Mouse (Mus musculus) E14TG2a.4 (cell line): ENCODE results near the gene Gm20388.
A peak's percentile ranks its signal among the peaks of the same experiment; 100 is the strongest.

Source experiments
- H3K27me3 ChIP-seq: 2 replicates; pipeline ENCODE4 v1.6.1; 2014; ENCODE audit warnings: low read length, control low read depth; ENCODE audit not compliant: insufficient read depth
- H3K36me3 ChIP-seq: 2 replicates; pipeline ENCODE4 v1.6.1; 2014; ENCODE audit warnings: low read length, control low read depth; ENCODE audit not compliant: insufficient read depth
- H3K4me1 ChIP-seq: replicated peaks from 2 replicates; pipeline ENCODE4 v1.6.1; 2014; ENCODE audit warnings: low read depth, low read length, control low read depth
- H3K4me3 ChIP-seq: replicated peaks from 2 replicates; pipeline ENCODE4 v1.5.1; 2014; ENCODE audit warnings: mild to moderate bottlenecking, low read length
- H3K9me3 ChIP-seq: 2 replicates; pipeline ENCODE4 v1.6.1; 2014; ENCODE audit warnings: low read length, control low read depth
- CTCF ChIP-seq: conservative IDR thresholded peaks from 2 replicates; pipeline ENCODE4 v1.5.1; 2014; ENCODE audit warnings: low read length
- NANOG ChIP-seq: IDR thresholded peaks from 2 replicates; pipeline ENCODE4 v1.6.1; 2014; ENCODE audit warnings: borderline replicate concordance, low read length, mixed read lengths
- POU5F1 ChIP-seq: IDR thresholded peaks from 2 replicates; pipeline ENCODE4 v1.6.1; 2014; ENCODE audit warnings: low read length, borderline replicate concordance

The Gm20388 gene

GRCm38 (mm10) chr8:121445027-121445471 is 1534.4 kb downstream of the Gm20388 start:
- Histone ChIP-seq H3K4me1 (peaks cover 16% of the 10 kb centered on the region), H3K9me3 (no peaks in the 10 kb centered on the region), H3K27me3 (peaks cover 4% of the 10 kb centered on the region; the same call in 1 of the 2 replicates), H3K36me3 (no peaks in the 10 kb centered on the region), H3K4me3 (no peak overlapping the region)
- no peak for TF ChIP-seq NANOG
- TF ChIP-seq POU5F1: no peak
- no peak for TF ChIP-seq CTCF

DNA sequence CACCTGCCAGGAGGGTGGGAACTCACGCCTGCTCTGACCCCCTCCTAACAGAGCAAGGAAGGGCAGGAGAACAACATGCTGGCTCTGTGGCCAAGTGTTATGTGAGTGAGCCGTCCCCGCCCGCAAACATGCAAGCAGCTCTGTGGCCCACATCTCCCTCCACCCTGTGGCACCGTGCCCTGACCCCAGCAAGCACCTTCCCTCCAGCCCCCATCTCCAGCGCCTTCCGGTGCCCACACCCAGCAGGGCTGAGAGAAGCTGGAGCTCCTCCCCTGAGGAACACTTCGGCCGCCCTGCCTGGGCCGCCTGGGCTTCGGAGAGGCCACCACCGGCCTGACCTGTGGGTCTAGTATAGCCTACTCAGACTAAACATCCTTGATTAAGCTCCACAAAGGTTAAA is 1535.5 kb downstream of the Gm20388 start:
- Histone ChIP-seq H3K4me1 (peaks cover 16% of the 10 kb centered on the region), H3K4me3 (0 out of 2 replicates have a peak overlapping the region, but pooled peaks have one; percentile 13), H3K9me3 (no peaks in the 10 kb centered on the region), H3K27me3 (peaks cover 4% of the 10 kb centered on the region; the same call in 1 of the 2 replicates), H3K36me3 (no peaks in the 10 kb centered on the region)
- TF ChIP-seq NANOG (no peak), POU5F1 (no peak), CTCF (no peak)

- Histone ChIP-seq H3K9me3 (no peaks in the 10 kb centered on the region), H3K4me1 (peaks cover 16% of the 10 kb centered on the region), H3K36me3 (no peaks in the 10 kb centered on the region), H3K27me3 (peaks cover 4% of the 10 kb centered on the region; the same call in 1 of the 2 replicates), H3K4me3 (no peak overlapping the region)
- TF ChIP-seq NANOG: no peak
- no peak for TF ChIP-seq POU5F1
- TF ChIP-seq CTCF: no peak
Observed at GRCm38 (mm10) chr8:121446862-121447261, 1536.2 kb downstream of the Gm20388 start.

DNA sequence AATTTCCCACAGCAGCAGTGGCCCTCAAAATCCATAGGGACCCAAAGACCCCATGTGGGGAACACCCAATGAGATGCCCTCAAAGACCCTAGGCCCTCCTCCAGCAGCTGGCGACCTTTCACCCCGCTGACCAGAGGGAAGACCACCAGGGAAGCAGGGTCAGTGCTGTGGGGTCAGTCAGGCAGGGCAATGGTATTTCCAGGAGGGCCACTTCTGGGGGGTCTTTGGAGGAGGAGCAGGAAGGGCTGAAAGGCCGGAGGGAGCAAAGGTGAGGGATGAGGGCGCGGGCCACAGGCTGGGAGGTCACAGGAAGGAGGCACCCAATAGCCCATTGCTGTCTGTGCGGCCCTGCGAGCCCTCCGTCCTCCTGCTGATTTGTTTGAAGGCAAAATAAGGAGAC is 1539.6 kb downstream of the Gm20388 start:
- no peaks in the 10 kb centered on the region for H3K36me3 ChIP-seq
- peaks cover 10% of the 10 kb centered on the region for H3K27me3 ChIP-seq
- TF ChIP-seq NANOG (no peak), POU5F1 (no peak)
- H3K4me1 ChIP-seq: peaks cover 13% of the 10 kb centered on the region
- H3K9me3 ChIP-seq: no peaks in the 10 kb centered on the region
- H3K4me3 ChIP-seq: no peak overlapping the region

- Histone ChIP-seq H3K9me3 (no peaks in the 10 kb centered on the region), H3K4me3 (no peak overlapping the region), H3K27me3 (peaks cover 10% of the 10 kb centered on the region), H3K4me1 (peaks cover 4% of the 10 kb centered on the region; the same call in 1 of the 2 replicates), H3K36me3 (no peaks in the 10 kb centered on the region)
- no peak for TF ChIP-seq POU5F1
- no peak for TF ChIP-seq NANOG
- TF ChIP-seq CTCF: no peak
Observed at GRCm38 (mm10) chr8:121451404-121452076, 1540.9 kb downstream of the Gm20388 start.

- Histone ChIP-seq H3K27me3 (peaks cover 6% of the 10 kb centered on the region), H3K9me3 (no peaks in the 10 kb centered on the region), H3K4me1 (peaks cover 15% of the 10 kb centered on the region), H3K4me3 (no peak overlapping the region), H3K36me3 (no peaks in the 10 kb centered on the region)
- TF ChIP-seq POU5F1 (no peak), NANOG (no peak), CTCF (no peak)
Observed at GRCm38 (mm10) chr8:121454737-121455136, 1544.1 kb downstream of the Gm20388 start.

GRCm38 (mm10) chr8:121461192-121461591 is 1550.6 kb downstream of the Gm20388 start:
- Histone ChIP-seq H3K27me3 (no peaks in the 10 kb centered on the region), H3K9me3 (no peaks in the 10 kb centered on the region), H3K4me1 (peaks cover 23% of the 10 kb centered on the region), H3K4me3 (no peak overlapping the region), H3K36me3 (no peaks in the 10 kb centered on the region)
- TF ChIP-seq CTCF: no peak
- TF ChIP-seq NANOG: no peak
- TF ChIP-seq POU5F1: no peak

DNA sequence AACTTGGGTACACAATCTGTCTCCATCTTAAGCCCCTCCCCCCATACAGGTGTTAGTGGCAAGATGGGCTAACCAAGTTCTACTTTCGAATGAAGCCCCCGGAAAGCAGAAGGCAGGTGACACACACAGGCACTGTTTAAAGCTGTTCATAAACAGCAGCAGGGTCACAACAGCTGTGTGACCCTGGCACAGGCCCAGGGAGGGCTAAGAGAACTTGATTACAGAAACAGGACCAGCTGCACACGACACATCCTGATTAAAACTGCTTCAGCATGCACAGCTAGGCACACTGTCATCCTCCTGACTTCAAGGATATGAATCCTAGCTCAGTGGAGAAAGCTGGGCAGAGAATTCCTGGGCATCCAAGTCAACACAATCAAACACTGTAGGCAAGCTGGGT is 1551.5 kb downstream of the Gm20388 start:
- no peaks in the 10 kb centered on the region for H3K36me3 ChIP-seq
- no peak for TF ChIP-seq NANOG
- TF ChIP-seq CTCF: no peak
- TF ChIP-seq POU5F1: no peak
- H3K27me3 ChIP-seq: no peaks in the 10 kb centered on the region
- no peak overlapping the region for H3K4me3 ChIP-seq
- no peaks in the 10 kb centered on the region for H3K9me3 ChIP-seq
- peaks cover 23% of the 10 kb centered on the region for H3K4me1 ChIP-seq
